Mouse (Mus musculus) kidney, adult 2 months (tissue): Measurements from ENCODE around the gene Gjc1.

Experiments used
- CTCF ChIP-seq: fragments of 200-500 bp; conservative IDR thresholded peaks from 2 replicates; pipeline ENCODE4 v1.5.1; 2011; ENCODE audit warnings: low read depth, mild to moderate bottlenecking, control low read depth, low read length, moderate library complexity, mixed read lengths; ENCODE audit not compliant: insufficient read depth, insufficient read length
- POLR2A ChIP-seq: fragments of 200-500 bp; IDR thresholded peaks from one replicate; pipeline ENCODE4 v1.6.1; 2011; ENCODE audit warnings: low read depth, low read length, control low read depth

- TF ChIP-seq CTCF (no peak), POLR2A (no peak)
Measured at GRCm38 (mm10) chr11:102765416-102765815, 54.1 kb downstream of the Gjc1 start.
